Mouse (Mus musculus) intestine, embryonic 14.5 days (tissue): Measurements from ENCODE around the gene Cdk5r1. TPM values are rescaled to one million over a fixed set of nuclear protein-coding genes. Genes with fewer than 3 reads are reported as not detected.
A peak's percentile ranks its signal among the peaks of the same experiment; 100 is the strongest.

ENCODE experiments used
- ATAC-seq: fragments of 200-750 bp; cut with Nextera tagmentation; replicated peaks from 2 replicates; pipeline ENCODE4 v1.8.0; 2017; ENCODE audit warnings: low read depth, moderate number of reproducible peaks, moderate TSS enrichment, moderate library complexity; ENCODE audit not compliant: low FRiP score, low TSS enrichment
- DNase-seq: peaks from one replicate; pipeline ENCODE4 v3.0.0-alpha.2; 2018; ENCODE audit warnings: low spot score
- H3K27ac ChIP-seq: fragments of 300-500 bp; sonication (generic); 2 replicates; pipeline ENCODE4 v1.5.1; 2014; ENCODE audit warnings: low read depth, mild to moderate bottlenecking, control low read depth
- H3K27me3 ChIP-seq: fragments of 300-500 bp; sonication (generic); replicated peaks from 2 replicates; pipeline ENCODE4 v1.6.1; 2014; ENCODE audit warnings: low read length, control low read depth; ENCODE audit not compliant: control insufficient read depth, insufficient read depth
- H3K36me3 ChIP-seq: fragments of 300-500 bp; sonication (generic); 2 replicates; pipeline ENCODE4 v1.6.1; 2014; ENCODE audit warnings: low read length, control low read depth; ENCODE audit not compliant: control insufficient read depth, insufficient read depth
- H3K4me1 ChIP-seq: fragments of 300-500 bp; sonication (generic); replicated peaks from 2 replicates; pipeline ENCODE4 v1.6.1; 2014; ENCODE audit warnings: low read length, control low read depth, mixed read lengths; ENCODE audit not compliant: control insufficient read depth, insufficient read depth
- H3K4me2 ChIP-seq: fragments of 300-500 bp; sonication (generic); 2 replicates; pipeline ENCODE4 v1.6.1; 2014; ENCODE audit warnings: low read length
- H3K4me3 ChIP-seq: fragments of 300-500 bp; sonication (generic); 2 replicates; pipeline ENCODE4 v1.5.1; 2014; ENCODE audit warnings: low read depth, low read length, control low read depth, mixed read lengths
- H3K9ac ChIP-seq: fragments of 300-500 bp; sonication (generic); 2 replicates; pipeline ENCODE4 v1.6.1; 2014; ENCODE audit warnings: mild to moderate bottlenecking, low read length
- H3K9me3 ChIP-seq: fragments of 300-500 bp; sonication (generic); 2 replicates; pipeline ENCODE4 v1.6.1; 2016; ENCODE audit warnings: low read length, control low read depth; ENCODE audit not compliant: control insufficient read depth
- WGBS: fragments of 180-500 bp; shearing (Covaris S2); extraction: QIAGEN DNeasy Blood & Tissue Kit; methylation state at CpG from one replicate; pipeline ENCODE4 v1.1.7; 2014; 5-methylcytosine and 5-hydroxymethylcytosine counted together
- polyA plus RNA-seq: library from polyadenylated mRNA; unstranded; fragments of >200 nt; fragmentation: Nextera tagmentation; extraction: Ambion mirVana; gene quantifications from 2 replicates; pipeline ENCODE4 v1.2.1, GENCODE M21; 2014

Cdk5r1 gene
- polyA plus RNA-seq, 1 experiment from 2014 or later, result 1.4 TPM

- DNase-seq (no peak), ATAC-seq (no peak)
- Histone ChIP-seq H3K27ac (no peak overlapping the region), H3K9ac (no peak overlapping the region), H3K36me3 (no peaks in the 10 kb centered on the region), H3K4me3 (no peak overlapping the region), H3K4me1 (peaks cover 19% of the 10 kb centered on the region; the same call in 1 of the 2 replicates), H3K27me3 (no peaks in the 10 kb centered on the region), H3K4me2 (peak overlapping the region; percentile 7), H3K9me3 (no peaks in the 10 kb centered on the region)
- WGBS, result 69% methylated on average over 5 of the region's 5 CpGs
These were observed 2.6 kb downstream of the Cdk5r1 start for GRCm38 (mm10) chr11:80479425-80479824.

GRCm38 (mm10) chr11:80479906-80480866 is 3.4 kb downstream of the Cdk5r1 start:
- peaks cover 19% of the 10 kb centered on the region; the same call in 1 of the 2 replicates for H3K4me1 ChIP-seq
- no peaks in the 10 kb centered on the region for H3K36me3 ChIP-seq
- H3K9ac ChIP-seq, result no peak overlapping the region
- peak overlapping the region; percentile 7; the same call in 1 of the 2 replicates for H3K4me2 ChIP-seq
- H3K9me3 ChIP-seq, result no peaks in the 10 kb centered on the region
- 88% methylated on average over 31 of the region's 31 CpGs for WGBS
- H3K27me3 ChIP-seq, result no peaks in the 10 kb centered on the region
- DNase-seq, result no peak
- ATAC-seq, result no peak
- H3K27ac ChIP-seq, result no peak overlapping the region
- no peak overlapping the region for H3K4me3 ChIP-seq

- H3K4me2 ChIP-seq, result no peak overlapping the region
- peaks cover 17% of the 10 kb centered on the region; the same call in 1 of the 2 replicates for H3K4me1 ChIP-seq
- WGBS, result 72% methylated on average over 13 of the region's 13 CpGs
- DNase-seq (no peak), ATAC-seq (no peak)
- H3K36me3 ChIP-seq, result no peaks in the 10 kb centered on the region
- H3K9me3 ChIP-seq, result no peaks in the 10 kb centered on the region
- H3K27ac ChIP-seq, result no peak overlapping the region
- H3K27me3 ChIP-seq, result no peaks in the 10 kb centered on the region
- H3K4me3 ChIP-seq, result no peak overlapping the region
- no peak overlapping the region for H3K9ac ChIP-seq
These were observed 4.7 kb downstream of the Cdk5r1 start for GRCm38 (mm10) chr11:80481409-80482050.

- Histone ChIP-seq H3K27me3 (no peaks in the 10 kb centered on the region), H3K9ac (no peak overlapping the region), H3K36me3 (no peaks in the 10 kb centered on the region), H3K4me1 (peaks cover 17% of the 10 kb centered on the region; the same call in 1 of the 2 replicates), H3K9me3 (no peaks in the 10 kb centered on the region), H3K27ac (no peak overlapping the region), H3K4me3 (no peak overlapping the region), H3K4me2 (no peak overlapping the region)
- DNase-seq, result no peak
- 78% methylated on average over 10 of the region's 10 CpGs for WGBS
- ATAC-seq, result no peak
These were observed 5.5 kb downstream of the Cdk5r1 start for GRCm38 (mm10) chr11:80482347-80482746.

GRCm38 (mm10) chr11:80482921-80483320 is 6.1 kb downstream of the Cdk5r1 start:
- 88% methylated on average over 7 of the region's 7 CpGs for WGBS
- Histone ChIP-seq H3K9ac (no peak overlapping the region), H3K4me2 (no peak overlapping the region), H3K27ac (no peak overlapping the region), H3K4me3 (no peak overlapping the region), H3K4me1 (peaks cover 14% of the 10 kb centered on the region; the same call in 1 of the 2 replicates), H3K36me3 (no peaks in the 10 kb centered on the region), H3K9me3 (no peaks in the 10 kb centered on the region), H3K27me3 (no peaks in the 10 kb centered on the region)
- DNase-seq, result no peak
- ATAC-seq, result no peak

GRCm38 (mm10) chr11:80483536-80484067 is 6.8 kb downstream of the Cdk5r1 start:
- Histone ChIP-seq H3K4me2 (no peak overlapping the region), H3K27ac (no peak overlapping the region), H3K9ac (no peak overlapping the region), H3K4me1 (peaks cover 8% of the 10 kb centered on the region; the same call in 1 of the 2 replicates), H3K27me3 (no peaks in the 10 kb centered on the region), H3K9me3 (no peaks in the 10 kb centered on the region), H3K36me3 (no peaks in the 10 kb centered on the region), H3K4me3 (no peak overlapping the region)
- ATAC-seq, result no peak
- DNase-seq, result no peak
- WGBS, result 85% methylated on average over 6 of the region's 6 CpGs

- Histone ChIP-seq H3K4me2 (no peak overlapping the region), H3K27me3 (no peaks in the 10 kb centered on the region), H3K4me1 (peaks cover 4% of the 10 kb centered on the region; the same call in 1 of the 2 replicates), H3K9ac (no peak overlapping the region), H3K27ac (no peak overlapping the region), H3K4me3 (no peak overlapping the region), H3K9me3 (no peaks in the 10 kb centered on the region), H3K36me3 (no peaks in the 10 kb centered on the region)
- DNase-seq, result no peak
- ATAC-seq, result no peak
- 45% methylated on average over 12 of the region's 12 CpGs for WGBS
These were observed 7.5 kb downstream of the Cdk5r1 start for GRCm38 (mm10) chr11:80484191-80484791.

- Histone ChIP-seq H3K4me1 (0 out of 2 replicates have a peak, but pooled peaks cover 3% of the 10 kb centered on the region), H3K4me2 (no peak overlapping the region), H3K9me3 (no peaks in the 10 kb centered on the region), H3K9ac (no peak overlapping the region), H3K27me3 (no peaks in the 10 kb centered on the region), H3K36me3 (no peaks in the 10 kb centered on the region), H3K4me3 (no peak overlapping the region), H3K27ac (no peak overlapping the region)
- DNase-seq (no peak), ATAC-seq (no peak)
- WGBS, result 74% methylated on average over 9 of the region's 9 CpGs
These were observed 8.3 kb downstream of the Cdk5r1 start for GRCm38 (mm10) chr11:80485120-80485551.
